Mouse (Mus musculus) erythroblast, embryonic 14.5 days (primary cell): ENCODE measurements around the gene Dhx37.

Source experiments
- GATA1 ChIP-seq: IDR thresholded peaks from 2 replicates; pipeline ENCODE4 v1.6.1; 2012; ENCODE audit warnings: low read length, inconsistent platforms, mixed read lengths
- TAL1 ChIP-seq: IDR thresholded peaks from 3 replicates; pipeline ENCODE4 v1.6.1; 2012; ENCODE audit warnings: low read length, inconsistent platforms, mixed read lengths

- no peak for TF ChIP-seq TAL1
- no peak for TF ChIP-seq GATA1
Observed at GRCm38 (mm10) chr5:125466483-125466882, 32.6 kb upstream of the Dhx37 start.
